Mouse (Mus musculus) adrenal gland, adult 2 months (tissue): ENCODE data around the gene Bhlhe40. TPM values are rescaled to one million over a fixed set of nuclear protein-coding genes. Genes with fewer than 3 reads are reported as not detected.

Source experiments
- DNase-seq: peaks from one replicate; pipeline ENCODE4 v3.0.0; 2021
- polyA plus RNA-seq: library from polyadenylated mRNA; depleted of rRNA; stranded (reverse); fragments of >200 nt; gene quantifications from 2 replicates; pipeline ENCODE4 v1.2.3, GENCODE M21; 2012
- total RNA-seq, 2 experiments: library from RNA; stranded (reverse); gene quantifications; 2 replicates each; pipeline ENCODE4 v1.2.3; 2021

The Bhlhe40 gene
- total and polyA plus RNA-seq, 3 experiments = 50.5 to 91.7 (median 61.4) TPM

DNA sequence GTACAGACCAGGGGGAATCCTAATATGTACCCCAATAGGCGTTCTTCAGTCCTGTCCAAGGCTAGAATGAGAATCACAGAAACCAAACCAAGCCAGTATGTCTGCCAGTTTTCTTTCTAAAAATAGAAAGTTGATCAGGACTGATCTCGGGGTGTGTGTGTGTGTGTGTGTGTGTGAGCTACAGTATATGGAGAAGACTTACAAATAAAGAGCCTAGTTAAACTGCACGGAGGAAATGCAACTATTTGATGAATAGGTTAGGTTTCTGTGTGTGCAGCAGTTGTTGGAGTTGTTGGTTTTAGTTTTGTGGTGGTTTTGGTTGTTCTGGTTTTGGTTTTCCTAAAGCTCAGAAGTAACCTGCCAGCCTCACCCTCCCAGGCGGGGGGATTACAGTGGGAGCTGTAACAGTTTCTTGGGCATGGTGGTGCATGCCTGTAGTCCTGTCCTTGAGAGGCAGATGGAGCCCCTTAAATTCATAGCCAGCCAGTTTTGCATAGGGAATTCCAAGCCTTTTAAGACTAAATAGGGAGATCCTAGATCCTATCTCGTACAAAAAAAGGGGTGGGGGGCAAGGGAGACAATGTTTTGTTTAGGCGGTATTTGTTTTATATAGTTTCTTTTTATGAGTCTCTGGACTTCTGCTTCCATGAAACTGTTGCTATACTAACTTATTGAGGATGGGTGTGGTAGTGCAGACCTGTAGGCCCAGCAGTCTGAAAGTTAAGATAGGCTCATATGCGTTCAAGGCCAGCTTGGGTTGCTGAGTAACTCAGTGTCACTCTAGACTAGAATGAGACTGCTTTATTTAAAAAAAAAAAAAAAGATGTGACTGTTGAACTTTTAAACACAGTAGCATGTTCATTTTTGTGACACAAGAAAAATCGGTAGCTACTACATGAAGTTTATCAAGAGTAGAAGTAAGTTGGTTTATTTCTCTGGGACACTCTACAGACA is 3.1 kb downstream of the Bhlhe40 start:
- DNase-seq = peak; percentile 47

DNA sequence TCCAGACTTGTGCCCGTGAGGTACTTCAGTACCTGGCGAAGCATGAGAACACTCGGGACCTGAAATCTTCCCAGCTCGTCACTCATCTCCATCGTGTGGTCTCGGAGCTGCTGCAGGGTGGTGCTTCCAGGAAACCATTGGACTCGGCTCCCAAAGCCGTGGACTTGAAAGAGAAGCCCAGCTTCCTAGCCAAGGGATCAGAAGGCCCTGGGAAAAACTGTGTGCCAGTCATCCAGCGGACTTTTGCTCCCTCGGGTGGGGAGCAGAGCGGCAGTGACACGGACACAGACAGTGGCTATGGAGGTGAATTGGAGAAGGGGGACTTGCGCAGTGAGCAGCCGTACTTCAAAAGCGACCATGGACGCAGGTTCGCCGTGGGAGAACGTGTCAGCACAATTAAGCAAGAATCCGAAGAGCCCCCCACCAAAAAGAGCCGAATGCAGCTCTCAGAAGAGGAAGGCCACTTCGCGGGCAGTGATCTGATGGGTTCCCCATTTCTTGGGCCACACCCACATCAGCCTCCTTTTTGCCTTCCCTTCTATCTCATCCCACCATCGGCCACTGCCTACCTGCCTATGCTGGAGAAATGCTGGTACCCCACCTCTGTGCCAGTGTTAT is 4.2 kb downstream of the Bhlhe40 start:
- no peak for DNase-seq

DNA sequence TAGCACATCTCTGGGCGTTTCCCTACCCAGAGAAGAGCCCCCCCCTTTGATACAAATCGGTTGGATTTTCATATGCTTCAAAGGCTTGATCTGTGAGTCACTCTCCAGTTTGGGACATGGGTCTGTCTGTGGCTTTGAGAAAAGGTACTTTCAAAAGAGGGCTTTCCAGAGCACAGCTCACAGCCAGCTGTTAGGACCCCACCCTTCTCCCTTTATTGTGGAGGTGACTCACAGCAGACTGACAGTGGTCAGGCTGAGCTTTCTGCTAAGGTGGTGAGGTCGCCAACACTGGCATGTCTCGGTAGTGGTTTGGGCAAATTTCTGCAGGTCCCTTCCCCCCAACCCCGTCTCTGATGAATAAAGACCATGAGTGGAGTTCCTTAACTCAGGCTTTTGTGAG is 5.2 kb downstream of the Bhlhe40 start:
- DNase-seq = no peak

DNA sequence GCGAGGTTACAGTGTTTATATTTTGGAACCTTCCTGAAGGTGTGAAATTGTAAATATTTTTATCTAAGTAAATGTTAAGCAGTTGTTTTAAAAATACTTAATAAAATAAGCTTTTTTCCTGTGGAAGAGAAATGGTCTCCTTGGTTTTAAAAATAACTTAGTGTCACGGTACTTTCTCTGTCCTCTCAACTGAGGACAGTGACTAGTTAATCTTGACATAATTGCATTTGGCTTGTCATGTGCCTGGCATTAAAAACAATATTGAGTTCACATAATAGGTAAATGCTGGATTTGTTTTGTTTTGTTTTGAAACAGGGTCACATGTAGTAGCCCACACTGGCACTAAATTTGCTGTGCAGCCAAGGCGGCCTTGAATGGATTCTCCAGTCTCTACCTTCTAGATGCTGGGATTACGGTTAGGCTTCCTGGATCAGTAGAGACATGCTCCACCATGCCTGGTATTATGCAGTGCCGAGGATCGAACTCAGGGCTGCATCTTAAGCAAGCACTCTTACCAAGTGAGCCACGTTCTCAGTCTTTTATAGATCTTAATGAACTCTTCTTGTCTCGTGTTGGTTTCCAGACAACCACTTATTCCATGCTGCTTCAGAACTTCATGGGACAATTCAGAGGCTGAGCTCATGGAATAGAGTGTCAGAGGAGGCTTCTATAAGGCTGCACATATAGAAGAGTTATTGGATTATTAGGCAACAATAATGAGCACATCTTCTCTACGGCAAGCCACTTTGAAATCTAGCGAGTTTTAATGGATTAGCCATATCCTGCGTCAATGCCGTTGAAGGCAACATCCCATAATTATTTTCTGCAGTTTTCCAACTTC is 6.4 kb downstream of the Bhlhe40 start:
- DNase-seq = no peak

DNA sequence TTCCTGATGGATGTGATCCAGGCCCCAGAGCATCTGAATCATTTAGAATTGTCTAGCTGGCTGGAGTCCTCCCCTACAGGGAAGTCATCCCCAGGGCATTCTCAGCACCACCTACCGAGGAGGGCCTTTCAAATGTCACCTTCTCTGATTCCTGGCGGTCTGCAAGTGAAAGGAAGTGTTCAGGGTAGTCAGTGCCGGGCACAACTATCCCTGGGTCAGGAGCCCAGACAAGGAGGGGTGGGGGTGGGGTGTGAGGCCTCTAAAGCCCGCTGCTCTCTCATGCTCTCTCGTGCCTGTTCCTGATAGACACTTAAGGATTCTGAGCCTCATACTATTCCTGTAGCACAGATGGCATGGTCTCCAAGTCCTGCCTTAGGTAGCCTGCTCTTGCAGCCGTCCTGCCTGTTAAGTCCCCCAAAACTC is 7.2 kb downstream of the Bhlhe40 start:
- DNase-seq = peak; percentile 57

DNA sequence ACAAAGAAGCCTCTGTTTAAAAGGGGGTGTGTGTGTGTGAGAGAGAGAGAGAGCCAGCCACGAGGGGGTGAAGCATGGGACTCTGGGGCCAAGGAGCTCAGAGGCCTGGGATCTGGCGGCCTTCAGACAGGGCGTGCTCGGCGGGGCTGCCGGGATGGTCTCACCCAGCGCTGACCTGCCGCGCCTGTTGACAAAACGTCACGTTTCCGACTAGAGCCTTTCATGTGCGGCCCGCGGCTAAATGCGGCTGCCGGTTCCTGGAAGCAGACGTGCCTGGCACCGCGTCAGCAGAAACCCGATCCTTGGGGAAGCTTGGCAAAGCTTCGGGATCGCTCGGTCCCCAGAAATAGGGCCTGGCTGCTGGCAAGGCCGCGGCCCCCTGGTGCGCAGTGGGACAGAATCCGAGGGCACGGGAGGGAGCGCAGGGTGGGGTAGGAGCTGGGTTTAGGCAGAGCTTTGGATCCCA is 7.9 kb downstream of the Bhlhe40 start:
- DNase-seq = peak; percentile 91

DNA sequence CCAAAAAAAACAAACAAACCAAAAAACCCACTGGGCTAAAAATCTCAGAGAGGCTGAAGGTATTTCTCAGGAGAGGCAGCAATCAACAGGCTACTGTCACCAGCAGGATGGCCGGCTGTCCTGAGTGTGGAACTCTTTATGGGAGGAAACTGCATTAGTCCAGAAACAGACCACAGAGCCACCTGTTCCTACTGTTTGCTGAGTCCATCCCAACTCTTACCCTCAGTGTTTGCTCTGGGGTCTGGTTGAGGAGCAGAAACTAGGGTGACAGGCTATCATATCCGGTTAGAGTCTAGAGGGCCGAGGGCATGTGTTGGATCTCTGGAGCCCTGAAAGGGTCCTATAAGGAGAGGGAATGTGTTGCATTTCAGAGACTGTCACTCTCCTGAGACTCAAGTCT is 9.8 kb downstream of the Bhlhe40 start:
- no peak for DNase-seq

DNA sequence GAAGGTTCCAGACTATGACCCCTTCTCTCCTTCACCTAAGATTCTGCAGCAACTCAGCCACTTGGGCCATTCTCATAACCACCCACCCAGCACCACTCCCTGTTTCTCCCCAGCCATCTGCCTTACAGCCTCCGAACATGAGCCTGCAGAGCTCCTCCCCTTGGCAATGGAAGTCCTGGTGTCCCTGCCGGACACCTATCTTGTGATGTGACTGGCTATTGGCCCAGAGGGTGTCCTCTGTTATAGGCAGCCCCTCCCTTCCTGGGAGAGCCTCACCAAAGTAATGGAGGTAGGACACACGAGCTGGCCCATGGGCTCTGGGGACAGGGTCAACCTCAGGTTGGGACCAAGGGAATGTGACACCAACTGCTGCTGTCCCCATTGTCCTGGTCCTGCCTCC is 10.4 kb downstream of the Bhlhe40 start:
- DNase-seq = no peak

DNA sequence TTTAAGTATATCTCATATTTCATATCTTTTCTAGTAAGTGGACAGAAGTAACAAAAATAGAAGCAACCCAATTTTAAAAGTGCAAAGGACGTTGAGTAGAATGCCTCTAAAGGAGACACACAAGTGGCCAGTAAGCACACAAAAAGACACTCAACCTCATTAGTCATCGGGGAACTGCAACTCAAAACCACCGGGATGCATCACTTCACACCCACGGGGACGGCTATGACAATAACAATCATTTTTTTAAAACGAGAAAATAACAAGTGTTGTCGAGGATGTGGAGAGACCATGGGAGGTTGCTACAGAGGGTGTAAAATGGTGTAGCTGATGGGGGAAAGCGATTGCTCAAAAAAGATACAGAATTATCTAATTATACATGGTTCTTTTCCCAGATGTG is 11.7 kb downstream of the Bhlhe40 start:
- DNase-seq = no peak

DNA sequence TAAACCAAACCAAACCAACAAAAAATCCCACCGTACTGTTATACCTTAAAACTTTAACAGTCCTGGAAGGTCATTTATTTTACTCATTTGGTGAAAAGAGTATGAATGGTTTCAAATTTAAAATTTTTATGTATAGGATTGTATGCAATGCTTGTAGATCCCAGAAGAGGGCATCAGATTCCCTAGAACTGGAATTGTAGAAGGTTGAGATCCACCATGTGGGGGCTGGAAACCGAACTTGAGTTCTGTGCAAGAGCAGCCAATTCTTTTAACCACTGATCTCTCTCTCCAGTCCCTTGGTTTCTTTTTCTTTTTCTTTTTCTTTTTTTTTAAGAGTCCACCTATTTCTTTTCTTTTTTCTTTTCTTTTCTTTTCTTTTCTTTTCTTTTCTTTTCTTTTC is 13.8 kb downstream of the Bhlhe40 start:
- DNase-seq = no peak

DNA sequence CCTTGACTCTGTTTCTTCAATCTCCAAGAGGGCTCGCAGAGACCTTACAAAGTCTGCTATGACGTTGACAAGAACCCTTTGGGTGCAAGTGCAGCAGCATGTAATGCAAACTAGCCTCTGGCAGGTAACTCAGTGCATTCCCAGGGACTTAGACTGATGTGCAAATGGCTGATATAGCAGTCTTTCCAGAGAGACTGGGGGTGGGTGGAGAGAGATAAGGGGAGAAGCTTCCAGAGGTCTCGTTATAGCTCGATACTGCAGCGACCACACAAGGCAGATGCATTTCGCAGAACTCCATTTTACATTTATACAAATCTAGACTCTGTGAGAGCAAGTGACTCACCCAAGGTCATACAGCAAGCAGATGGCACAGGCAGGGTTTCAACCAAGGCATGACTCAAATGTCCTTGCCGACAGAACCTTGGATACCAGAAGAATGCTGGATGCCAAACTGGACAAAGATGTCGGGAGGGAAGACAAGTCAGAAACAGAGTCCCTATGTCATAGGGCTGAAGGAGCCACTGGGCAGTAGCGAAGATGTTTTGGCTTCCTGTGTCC is 16.4 kb downstream of the Bhlhe40 start:
- peak; percentile 85 for DNase-seq

DNA sequence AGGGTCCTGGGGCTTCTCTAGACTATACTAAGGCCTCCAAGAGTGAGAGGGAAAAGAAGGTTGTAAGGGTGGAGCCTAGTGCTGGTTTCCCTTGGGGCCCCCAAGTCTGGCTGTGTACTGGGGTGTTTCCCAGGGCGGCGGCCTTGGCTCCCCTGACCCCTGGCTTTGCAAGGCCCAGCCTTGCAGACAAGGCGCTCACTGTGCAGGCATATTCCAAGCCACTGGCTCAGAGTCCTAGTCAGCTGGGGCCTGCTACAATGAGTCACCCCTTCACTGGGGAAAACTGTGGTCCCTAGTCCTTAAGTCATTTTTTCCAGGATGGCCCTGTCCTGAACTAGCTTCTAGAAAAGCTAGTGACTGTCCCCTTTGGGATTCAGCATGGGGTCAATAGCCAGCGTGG is 17.3 kb downstream of the Bhlhe40 start:
- peak; percentile 83 for DNase-seq

DNA sequence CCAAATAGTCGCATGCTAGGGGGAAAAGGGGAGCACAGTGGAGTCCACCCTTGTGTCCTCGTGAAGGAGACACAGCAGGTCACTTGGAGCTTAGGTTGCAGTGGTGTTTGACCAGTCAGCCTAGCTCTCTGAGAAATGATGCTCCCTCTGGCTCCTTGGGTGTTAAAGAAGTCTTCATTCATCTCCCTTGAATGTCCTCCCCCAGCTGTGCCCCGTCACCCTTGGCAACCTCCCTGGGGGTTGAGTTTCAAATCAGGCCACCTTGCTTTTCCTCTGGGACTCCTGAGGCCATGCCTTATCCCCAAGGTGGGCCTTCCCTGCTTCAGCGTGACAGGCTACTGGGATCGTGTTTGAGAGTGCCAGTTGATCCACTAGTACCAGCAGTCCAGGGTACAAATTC is 17.8 kb downstream of the Bhlhe40 start:
- DNase-seq = no peak

DNA sequence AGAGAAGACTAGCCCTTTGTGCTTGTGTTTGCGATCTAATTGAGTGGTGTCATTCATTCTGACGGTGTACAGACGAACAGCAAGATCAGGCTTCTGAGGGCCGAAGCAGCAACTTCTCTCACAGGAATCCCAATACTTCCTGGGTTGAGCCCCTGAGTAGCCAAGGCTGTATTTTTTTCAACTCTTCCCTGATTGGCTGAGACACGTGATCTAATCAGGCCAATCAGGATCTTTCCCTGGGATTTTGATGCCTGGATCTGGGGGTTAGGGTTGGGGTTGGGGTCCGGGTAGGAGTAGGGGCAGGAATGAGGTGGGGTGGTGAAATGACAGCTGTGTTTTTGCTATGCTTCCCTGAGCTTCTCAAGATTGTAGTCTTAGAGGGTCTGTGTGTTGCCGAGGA is 20.1 kb downstream of the Bhlhe40 start:
- DNase-seq = no peak

DNA sequence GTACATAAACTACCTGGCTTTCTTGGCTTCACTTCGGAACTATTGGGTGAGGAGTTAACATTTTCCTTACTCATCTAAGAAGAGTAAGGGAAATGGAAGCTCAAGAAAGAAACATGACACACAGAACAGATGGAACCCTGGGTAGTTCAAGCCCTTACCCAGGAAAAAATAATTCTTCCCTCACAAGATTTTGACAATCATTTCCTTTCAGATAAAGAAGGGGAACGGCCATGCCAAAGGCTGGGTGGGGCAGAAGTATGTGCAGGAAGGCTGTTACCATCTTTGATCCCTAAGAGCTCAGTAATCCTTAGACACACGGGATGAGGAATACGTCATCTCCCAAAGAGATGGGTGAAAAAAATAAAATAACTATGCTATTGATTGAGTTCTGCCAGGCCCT is 20.7 kb downstream of the Bhlhe40 start:
- DNase-seq = no peak

DNA sequence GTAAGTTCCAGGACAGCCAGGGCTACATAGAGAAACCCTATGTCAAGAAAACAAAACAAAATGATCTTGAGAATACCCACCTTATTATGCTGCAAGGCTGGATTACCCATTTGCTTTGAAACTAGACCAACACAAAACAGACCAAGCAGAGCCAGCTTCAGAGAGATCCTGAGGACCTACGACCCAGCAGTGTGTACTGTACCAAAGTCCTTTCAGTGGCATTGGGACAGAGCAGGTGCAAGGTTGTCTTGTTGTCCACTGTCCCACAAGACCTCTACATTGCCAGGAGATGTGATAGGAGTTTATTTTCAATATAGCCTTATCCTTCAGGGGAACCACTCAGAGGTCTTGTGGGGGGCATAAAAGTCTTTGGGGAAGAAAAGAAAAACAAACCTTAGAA is 22.7 kb downstream of the Bhlhe40 start:
- DNase-seq = no peak

DNA sequence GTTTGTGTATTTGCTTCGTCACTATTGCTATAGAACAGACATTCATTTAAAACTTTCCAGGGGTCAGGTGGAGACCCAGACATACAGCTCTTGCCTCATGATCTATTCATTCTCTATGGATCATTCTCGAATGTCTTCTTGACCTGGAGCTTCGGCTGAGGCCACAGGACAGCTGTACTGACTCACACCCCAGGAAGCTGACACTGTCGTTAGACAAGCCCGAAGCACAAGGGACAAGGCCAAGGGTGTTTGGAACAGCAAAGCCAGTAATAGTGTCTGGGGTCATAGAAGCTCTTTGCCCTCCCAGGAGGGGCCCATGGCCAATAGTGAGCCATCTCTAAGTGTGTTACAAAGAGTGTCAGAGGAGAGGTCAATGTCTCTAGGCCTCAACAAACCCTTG is 24.0 kb downstream of the Bhlhe40 start:
- peak; percentile 56 for DNase-seq

DNA sequence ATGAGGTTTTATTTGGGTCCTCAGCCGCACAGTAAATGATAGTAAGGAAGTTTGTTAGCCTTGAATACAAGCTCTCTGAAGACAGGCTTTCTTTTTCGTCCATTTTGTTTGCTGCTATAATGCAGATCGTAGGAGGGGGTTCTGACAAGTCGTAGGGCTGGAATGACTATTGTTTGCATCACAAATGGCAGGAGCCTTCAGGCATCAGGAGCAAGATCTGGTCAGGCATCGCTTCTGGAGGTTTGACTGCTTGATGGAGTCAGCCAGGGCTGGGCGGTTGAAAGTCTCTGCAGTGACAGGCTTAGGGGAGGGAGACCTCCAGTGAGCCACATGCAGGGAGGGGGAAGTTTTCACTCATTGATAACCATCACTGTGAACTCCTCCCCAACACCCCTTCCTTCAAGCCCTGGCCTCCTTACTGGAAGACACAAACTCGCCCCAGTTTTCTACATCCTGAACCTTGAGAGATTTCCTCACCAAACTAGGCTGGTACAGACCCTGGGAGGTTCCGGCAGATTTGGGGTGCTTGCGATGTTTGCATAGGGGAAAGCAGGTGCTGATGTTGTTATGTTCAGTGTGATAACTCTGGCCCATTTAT is 25.4 kb downstream of the Bhlhe40 start:
- DNase-seq = no peak

DNA sequence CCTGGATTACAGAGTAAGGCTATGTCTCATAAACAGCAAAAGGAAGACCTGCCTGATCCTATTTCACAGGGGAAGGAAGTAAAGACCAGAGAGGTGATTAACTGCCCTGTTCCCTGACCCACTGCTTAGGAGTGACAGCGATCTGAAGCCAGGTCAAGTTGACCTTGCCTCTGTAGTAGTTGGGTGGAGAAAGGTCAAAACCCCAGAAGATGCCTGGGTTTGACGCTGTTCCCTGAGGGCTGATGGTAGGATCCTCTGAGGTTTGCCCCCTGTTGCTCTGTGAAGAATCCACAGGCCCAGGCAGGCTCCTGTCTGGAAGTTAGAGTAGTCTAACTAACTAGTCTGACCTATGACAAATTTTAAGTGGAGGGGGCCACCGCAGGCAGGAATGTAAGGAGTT is 26.5 kb downstream of the Bhlhe40 start:
- no peak for DNase-seq

DNA sequence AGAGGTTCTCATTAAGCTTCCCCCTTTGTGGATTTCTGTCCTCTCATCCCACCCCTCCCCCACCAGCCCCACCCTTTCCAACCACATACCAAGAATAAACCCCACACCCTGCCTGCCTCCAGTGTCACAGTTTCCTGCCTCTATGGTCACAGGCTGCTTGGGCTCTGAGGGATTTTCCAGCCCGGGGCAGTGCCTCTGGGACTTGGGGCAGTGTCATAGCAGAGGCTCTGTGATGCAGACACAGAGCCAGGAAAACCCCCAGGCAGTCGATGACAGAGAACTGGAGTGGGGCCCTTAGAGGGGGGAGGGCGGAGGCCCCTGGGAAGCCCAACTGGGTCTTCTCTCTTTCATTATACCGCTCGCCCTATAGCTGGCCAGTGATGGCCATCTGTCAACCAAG is 27.9 kb downstream of the Bhlhe40 start:
- no peak for DNase-seq

DNA sequence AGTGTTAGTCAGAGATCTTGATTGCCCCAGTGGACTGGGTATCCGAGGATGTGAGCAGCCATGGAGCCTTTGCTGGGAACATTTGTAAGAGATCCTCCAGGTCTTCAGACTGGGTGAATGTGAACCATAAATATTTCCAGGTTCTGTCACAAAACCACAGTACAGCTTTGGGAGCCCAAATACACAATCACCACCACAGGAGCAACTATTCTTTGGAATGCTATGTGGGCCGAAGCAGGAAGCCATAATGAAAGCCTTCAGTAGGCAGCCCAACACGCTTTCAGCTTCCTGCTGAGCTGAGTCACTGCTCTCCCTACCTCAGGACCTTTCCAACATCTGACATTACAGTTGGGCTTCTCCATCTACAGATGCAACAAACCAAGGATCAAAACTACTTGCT is 32.6 kb downstream of the Bhlhe40 start:
- DNase-seq = no peak
